Mouse (Mus musculus): ENCODE measurements around the gene Aplp1.

DNA sequence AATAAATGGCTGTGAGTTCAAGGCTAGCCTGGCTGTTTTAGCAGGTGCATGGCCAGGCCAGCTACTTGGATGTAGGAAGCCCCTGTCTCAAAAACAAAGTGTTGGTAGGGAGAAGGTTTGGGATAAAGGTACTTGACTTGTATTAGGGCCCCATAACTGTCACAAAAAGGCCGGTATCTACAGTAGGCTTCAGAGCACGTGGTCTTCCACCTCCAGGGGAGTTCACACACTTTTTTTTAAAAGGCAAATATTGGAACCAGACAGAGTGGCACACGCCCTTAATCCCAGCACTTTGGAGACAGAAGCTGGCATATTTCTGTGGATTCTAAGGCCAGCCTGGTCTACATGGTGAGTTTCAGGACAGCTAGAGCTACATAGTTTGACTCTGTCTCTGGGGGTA lies 24.7 kb downstream of the Aplp1 start:
- TF ChIP-seq MAX (IDR thresholded peaks at IDR 0.05; ENCODE audit: low read depth) (no peak), POLR2A (IDR thresholded peaks at IDR 0.05; ENCODE audit: insufficient read length, low read depth) (no peak), POLR2AphosphoS2 (IDR thresholded peaks at IDR 0.05; ENCODE audit: insufficient read length, low read depth) (no peak), SRF (IDR thresholded peaks at IDR 0.05; ENCODE audit: control insufficient read depth, insufficient read length, low read depth) (no peak), E2F4 (IDR thresholded peaks at IDR 0.05; ENCODE audit: insufficient read depth) (no peak), CEBPB (IDR thresholded peaks at IDR 0.05; ENCODE audit: insufficient read depth, poor library complexity, severe bottlenecking) (no peak)

Data from myocyte (in vitro differentiated cells).